Mouse (Mus musculus) common myeloid progenitor, adult 5-6 weeks (primary cell): ENCODE data around the gene Tmbim6. TPM values are rescaled to one million over a fixed set of nuclear protein-coding genes. Genes with fewer than 3 reads are reported as not detected.
"Not testable (repeated sequence)": the region's sequence is repeated elsewhere in the genome, so short reads cannot be mapped to it uniquely, and the experiment has no call there.

Source experiments
- ATAC-seq: replicated peaks from 2 replicates; pipeline ENCODE4 v1.8.0; 2016; ENCODE audit warnings: low read depth, mild to moderate bottlenecking, moderate TSS enrichment, inconsistent platforms; ENCODE audit not compliant: poor library complexity, severe bottlenecking
- total RNA-seq: library from RNA; stranded (forward); fragments of 200-1000, 187-1606 nt; gene quantifications from 2 replicates; pipeline ENCODE4 v1.2.3, GENCODE M21; 2017

Tmbim6 gene
- total RNA-seq, 1 experiment from 2014 or later: 125 TPM

DNA sequence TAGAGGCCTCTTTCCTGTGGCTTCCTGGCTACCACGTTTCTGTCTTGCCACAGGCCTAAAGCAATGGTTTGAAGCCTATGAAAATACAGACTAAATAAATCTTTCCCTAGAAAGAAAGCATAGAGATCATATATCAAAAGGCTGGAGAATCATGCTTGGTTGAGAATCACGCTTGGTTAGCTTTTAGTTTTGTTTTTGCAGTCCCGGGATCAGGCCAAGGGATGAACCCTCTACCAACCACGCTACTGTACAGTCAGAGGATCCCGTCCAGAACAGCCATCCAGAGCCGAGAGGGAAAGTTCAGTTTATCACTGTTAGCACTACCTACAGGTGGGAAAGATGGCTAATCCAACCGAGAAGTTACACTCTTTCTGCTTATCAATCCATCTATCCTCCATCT is 49.7 kb downstream of the Tmbim6 start:
- no peak for ATAC-seq

DNA sequence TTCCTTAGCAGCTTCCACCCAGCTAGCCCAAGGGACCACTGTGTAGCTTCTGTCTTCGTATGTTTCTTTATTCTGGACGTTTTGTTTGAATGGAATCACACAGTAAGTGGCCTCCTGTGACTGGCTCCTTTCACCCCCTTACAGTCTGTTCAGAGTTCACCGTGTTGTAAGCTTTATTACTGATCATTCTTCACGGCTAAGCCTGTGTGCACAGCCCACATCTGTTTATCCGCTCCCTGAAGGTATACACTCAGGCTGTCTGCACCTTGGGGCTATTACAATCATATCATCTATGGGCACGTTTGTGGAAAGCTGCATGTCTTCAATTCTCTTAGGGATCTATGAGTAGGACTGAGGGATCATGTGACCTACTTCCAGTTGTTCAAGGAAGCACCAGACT is 52.9 kb downstream of the Tmbim6 start:
- ATAC-seq: no peak

DNA sequence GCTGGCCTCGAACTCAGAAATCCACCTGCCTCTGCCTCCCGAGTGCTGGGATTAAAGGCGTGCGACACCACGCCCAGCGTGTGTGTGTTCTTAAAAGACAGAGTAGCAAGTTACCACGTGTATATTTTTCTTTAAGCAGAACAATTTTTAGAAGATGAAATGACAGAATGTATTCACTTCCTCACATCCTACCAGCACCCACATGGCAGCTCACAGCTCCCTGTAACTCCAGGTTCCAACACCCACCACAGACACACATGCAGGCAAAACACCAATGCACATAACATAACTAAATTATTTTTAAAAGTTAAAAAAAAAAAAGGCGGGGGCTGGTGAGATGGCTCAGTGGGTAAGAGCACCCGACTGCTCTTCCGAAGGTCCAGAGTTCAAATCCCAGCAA is 53.5 kb downstream of the Tmbim6 start:
- not testable (repeated sequence) for ATAC-seq

DNA sequence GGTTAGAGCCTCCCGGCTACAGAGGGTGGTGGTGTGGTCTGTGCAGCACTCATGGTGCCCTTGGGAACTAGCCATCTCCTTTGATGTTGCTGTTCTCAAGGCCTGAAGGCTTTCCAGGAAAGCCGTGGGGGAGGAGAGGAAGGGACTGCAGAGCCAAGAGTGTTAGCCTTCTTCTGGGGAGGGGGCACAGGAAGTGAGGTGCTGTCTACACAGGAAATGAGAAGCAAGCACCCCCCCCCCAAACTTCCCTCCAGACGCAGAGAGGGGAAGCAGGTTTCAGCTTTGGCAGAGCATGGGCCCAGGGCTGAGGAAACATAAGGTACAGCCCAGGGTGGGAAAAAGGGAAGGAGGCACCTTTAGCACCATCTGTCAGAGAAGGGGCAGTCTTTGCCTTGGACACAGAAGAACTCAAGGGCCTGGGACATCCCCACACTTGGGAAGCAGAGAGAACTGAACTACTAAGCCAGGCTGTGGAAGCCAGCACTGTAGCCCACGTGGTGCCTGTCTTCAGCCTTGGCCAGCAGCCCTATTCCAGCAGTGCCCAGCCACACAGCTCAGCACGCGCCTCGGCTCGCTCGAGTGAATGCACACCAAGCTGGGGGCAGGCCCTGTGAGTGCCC is 56.6 kb downstream of the Tmbim6 start:
- peak; percentile 85 for ATAC-seq

DNA sequence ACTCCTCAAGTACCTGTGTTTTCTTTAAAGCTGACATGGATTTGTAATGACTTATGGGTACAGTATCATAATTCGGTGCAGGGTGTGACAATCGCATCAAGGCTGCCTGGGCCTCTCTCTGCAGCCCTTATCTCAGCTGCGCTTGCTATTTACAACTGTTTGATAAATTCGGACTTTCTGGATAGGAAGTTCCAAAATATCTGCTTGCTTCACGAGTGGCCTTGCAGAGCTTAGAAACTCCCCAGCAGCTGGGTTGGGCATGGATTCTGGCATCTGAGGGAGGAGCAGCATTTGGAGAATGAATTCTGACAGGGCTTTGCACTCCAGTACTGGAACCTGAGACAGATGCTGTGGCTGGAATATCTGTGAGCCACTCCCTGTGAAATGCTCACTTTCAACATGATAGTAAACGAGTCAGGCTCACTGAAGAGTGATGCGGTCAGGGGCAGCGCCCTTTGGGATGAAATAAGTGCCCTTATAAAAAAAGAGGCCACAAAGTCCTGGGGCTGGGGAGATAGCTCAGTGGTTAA is 57.1 kb downstream of the Tmbim6 start:
- ATAC-seq: peak; percentile 26; the same call in 1 of the 2 replicates

DNA sequence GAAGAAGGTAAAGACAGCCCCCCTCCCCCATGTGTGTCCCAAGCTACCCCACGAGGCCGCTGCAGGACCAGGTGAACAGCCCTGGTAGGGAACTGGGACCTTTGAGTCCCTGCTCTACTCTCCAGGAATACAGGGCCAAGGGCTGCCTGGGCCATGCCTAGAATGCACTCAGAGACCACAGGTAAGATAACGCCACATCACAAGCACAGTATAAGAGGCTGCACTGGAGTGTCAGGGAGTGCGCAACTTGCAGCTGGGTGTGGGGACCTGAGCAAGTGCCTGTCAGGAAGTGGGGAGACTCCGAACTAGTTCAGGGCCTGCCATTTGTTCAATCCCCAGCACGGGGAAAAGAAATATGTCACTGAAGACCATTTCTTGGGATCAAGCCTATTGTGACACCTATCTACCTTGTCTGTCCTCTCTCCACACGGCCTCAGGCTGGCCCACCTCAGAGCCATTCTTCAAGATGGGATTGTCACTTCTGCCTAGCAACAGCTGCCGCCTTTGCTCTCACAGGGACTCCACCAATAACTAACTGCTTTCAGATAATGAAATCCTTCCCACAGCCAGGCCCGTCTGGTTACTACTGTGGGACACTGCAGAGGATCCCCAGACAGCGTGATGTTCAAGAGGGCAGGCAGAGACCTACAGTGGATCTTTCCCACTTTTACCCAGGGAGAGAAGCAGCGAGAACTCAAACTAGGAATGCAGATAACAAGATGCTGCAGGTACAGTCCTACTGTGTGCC is 60.6 kb downstream of the Tmbim6 start:
- no peak for ATAC-seq

DNA sequence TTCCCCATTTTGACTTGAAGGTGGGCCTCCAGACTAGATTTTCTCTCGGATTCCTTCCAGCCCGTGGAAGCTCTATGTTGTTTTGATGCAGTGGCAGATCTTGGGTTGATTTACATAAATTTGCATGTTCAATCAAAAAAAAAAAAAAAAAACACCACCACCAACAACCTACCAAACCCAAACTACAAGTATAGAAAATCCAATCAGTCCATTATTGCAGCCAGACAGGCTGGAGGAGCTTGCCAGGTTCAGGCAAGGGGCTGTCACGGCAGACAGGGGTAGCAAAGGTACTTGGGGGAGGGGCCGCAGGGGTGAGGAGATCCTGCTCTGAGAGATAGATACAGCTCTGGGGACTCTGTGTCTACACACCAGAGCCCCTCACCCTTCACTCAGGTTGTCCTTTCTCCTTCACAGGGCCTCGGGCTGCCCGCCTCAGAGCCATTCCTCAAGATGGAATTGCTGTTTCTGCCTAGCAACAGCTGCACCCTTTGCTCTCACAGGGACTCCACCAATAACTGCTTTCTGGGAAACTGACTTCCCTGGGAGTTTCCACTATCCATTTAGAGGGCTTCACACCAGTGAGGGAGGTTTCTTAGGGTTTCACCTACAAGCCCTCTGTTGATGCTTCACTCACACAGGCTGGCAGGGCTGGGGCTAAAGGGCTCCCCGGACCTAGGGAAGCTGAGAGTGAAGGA is 62.0 kb downstream of the Tmbim6 start:
- no peak for ATAC-seq

DNA sequence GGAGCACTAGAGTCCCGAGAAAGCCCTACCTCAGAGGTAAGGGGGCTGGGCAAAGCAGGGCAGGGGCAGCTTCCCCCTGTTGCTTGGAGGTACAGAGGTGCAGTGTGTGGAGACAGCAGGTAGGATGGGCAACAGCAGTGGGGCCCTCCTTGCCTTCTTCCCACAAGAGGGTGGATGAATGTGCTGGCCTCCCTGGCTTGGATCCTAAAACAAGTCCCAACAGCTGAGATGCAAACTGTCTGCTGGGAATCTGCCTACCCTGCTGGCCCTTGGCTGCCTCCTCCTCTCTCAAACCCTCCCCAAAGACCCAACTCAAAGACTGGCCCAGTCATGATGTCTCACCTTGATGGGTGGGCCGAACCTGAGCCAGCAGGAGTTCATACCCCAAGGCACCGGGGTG is 62.7 kb downstream of the Tmbim6 start:
- no peak for ATAC-seq

DNA sequence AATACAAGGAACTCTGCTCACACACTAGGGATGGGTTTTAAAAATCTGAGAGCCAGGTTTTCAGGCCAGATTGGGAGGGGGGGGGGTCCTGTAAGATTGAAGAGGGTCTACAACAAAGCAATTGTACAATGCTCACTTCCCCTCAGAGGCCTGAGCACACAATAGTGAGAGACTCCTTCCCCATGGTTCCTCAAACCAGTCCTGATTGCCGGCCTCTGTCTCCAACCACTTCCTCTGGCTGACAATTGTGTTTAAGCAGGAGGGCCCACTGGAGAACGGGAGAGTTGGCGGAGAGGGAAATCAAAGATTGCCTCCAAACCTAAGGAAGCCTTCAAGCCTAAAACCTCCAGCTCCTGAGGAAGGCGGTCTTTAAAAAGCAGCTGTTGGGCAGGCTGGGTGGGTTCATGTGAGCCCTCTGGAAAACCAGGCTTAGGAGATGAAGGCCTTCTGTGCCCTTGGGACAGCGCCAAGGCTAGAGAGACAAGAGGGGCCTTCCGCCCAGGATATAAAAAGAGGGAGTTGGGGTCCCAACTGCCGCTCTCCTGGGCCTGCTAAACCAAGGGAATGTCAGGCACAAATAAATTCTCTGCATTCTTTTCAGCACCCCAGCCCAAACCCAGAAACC is 63.8 kb downstream of the Tmbim6 start:
- ATAC-seq: peak; percentile 63

DNA sequence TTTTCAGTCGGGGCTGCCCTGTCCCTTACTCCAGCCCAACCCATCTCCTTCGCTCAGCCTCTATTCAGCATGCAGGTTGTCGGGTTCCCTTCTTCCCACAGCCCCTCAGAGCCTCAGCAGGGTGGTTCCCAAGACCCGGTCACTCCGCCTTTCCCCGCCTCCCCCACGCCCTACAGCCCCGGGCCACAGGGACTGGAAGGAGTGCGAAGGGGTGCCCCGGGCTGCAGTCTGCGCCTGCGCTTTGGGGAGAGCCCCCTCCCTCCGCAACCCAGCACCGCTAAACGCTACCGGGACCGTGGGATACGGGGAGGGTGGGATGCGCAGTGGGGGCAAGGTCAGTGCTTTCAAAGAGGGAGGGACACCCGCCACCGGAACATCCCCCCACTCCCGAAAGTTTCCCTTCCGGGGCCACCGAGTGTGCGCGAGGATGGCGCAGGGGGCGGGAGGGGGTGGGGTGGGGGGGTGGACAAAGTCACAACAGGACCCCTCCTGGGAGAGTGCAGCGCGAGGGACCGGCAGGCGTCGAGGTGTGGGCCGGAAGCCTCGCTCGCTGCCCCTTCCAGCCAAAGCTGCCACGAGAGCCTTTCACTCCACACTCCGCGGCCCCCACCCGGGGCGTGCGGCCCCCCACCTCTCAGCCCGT is 64.4 kb downstream of the Tmbim6 start:
- ATAC-seq: peak; percentile 22; the same call in 1 of the 2 replicates

DNA sequence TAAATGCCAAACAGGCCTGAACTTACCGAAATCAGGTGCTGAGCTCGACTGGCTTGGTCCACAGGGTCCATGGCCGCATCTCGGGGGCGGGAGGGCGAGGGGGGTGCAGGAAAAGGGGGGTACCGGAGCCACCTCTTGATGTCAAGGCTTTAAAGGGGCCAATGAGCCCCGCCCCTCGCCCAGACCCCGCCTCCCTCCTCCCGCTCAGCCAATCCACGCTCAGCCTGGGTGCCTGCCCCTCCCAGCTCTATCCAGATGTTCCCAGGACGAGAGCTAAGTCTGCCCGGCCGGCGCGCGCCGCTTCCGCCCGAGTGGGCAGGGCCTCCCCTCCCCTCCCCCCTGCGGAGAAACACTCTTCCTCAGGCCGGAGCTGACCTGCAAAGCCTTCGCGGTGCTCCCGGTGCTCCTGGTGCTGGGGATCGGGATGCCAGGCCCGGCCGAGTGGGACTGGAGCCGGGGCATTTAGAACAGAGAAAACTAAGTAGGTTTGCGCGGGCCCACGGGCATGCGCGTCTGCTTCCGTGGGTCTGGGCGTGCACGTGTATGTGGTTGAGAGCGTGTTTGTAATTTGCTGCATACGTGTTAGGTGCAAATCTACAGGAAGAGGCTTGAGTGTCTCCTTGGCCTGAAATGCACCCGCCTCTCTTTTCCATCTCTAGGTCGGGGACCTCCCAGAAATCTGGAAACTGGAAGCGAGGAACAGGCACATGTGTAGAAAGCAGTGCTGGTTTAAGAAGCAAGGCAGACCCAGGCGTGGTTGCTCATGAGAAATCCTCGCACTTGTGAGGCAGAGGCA is 65.1 kb downstream of the Tmbim6 start, which contains the start of gene Nckap5l:
Nckap5l (minus strand) TSS at position 143 of the 796 bp plus-strand sequence.
- peak; percentile 96 for ATAC-seq

Other genes starting within 250 kb of the Tmbim6 start
- gene Kcnh3, start 168.0 kb upstream of the Tmbim6 start, total RNA-seq: 0.05 TPM in 1 of 2 replicates, not detected in the other
- gene Mcrs1, start 140.9 kb upstream of the Tmbim6 start, total RNA-seq: 57.8 and 61.0 TPM in 2 replicates
- gene Prpf40b, start 97.8 kb upstream of the Tmbim6 start, total RNA-seq: 4.3 and 13.7 TPM in 2 replicates
- gene Fam186b, start 97.0 kb upstream of the Tmbim6 start, total RNA-seq: not detected in 2 replicates
- gene Fmnl3, start 22.4 kb upstream of the Tmbim6 start, total RNA-seq: 9.2 and 9.6 TPM in 2 replicates
- gene Nckap5l, start 64.9 kb downstream of the Tmbim6 start, total RNA-seq: 0.78 and 6.7 TPM in 2 replicates
- 4.9 and 5.4 TPM in 2 replicates for gene Bcdin3d, start 81.8 kb downstream of the Tmbim6 start, total RNA-seq
- not detected in 2 replicates for gene Faim2, start 135.3 kb downstream of the Tmbim6 start, total RNA-seq
- gene Aqp2, start 186.2 kb downstream of the Tmbim6 start, total RNA-seq: not detected in 2 replicates
- not detected in 2 replicates for gene Aqp5, start 197.9 kb downstream of the Tmbim6 start, total RNA-seq
- gene Aqp6, start 208.5 kb downstream of the Tmbim6 start, total RNA-seq: not detected in 2 replicates